Mouse (Mus musculus) heart, embryonic 14.5 days (tissue): Measurements from ENCODE around the gene Dclre1a. TPM values are rescaled to one million over a fixed set of nuclear protein-coding genes. Genes with fewer than 3 reads are reported as not detected.

Experiments
- ATAC-seq: fragments of 200-750 bp; cut with Nextera tagmentation; 2 replicates; pipeline ENCODE4 v1.8.0; 2017; ENCODE audit warnings: low read depth, moderate TSS enrichment; ENCODE audit not compliant: insufficient number of reproducible peaks, insufficient read depth, low FRiP score
- H3K27ac ChIP-seq, 2 experiments: fragments of 200-500 bp in 1 of 2; fragments of 300-500 bp in 1 of 2; sonication (generic) in 1 of 2; replicated peaks in 1 of 2; 2 replicates each; pipeline ENCODE4 v1.5.1; 2012 to 2014; ENCODE audit warnings: low read depth in 2 of 2, low read length in 2 of 2, control low read depth in 1 of 2, mild to moderate bottlenecking in 1 of 2, mixed read lengths in 1 of 2; ENCODE audit not compliant: control insufficient read depth in 1 of 2, insufficient read depth in 1 of 2
- H3K27me3 ChIP-seq: fragments of 300-500 bp; sonication (generic); 2 replicates; pipeline ENCODE4 v1.6.1; 2014; ENCODE audit warnings: mild to moderate bottlenecking, low read length, control low read depth; ENCODE audit not compliant: control insufficient read depth, insufficient read depth
- H3K36me3 ChIP-seq: fragments of 300-500 bp; sonication (generic); 2 replicates; pipeline ENCODE4 v1.6.1; 2014; ENCODE audit warnings: mild to moderate bottlenecking, control low read depth, low read length, mixed read lengths; ENCODE audit not compliant: control insufficient read depth, insufficient read depth
- H3K4me1 ChIP-seq, 2 experiments: fragments of 200-500 bp in 1 of 2; fragments of 300-500 bp in 1 of 2; sonication (generic) in 1 of 2; 2 replicates each; pipeline ENCODE4 v1.6.1; 2012 to 2014; ENCODE audit warnings: low read length in 2 of 2, control low read depth in 1 of 2, mixed read lengths in 1 of 2; ENCODE audit not compliant: control insufficient read depth in 2 of 2, insufficient read depth in 2 of 2
- H3K4me2 ChIP-seq: fragments of 300-500 bp; sonication (generic); 2 replicates; pipeline ENCODE4 v1.6.1; 2014; ENCODE audit warnings: mild to moderate bottlenecking, low read length
- H3K4me3 ChIP-seq, 2 experiments: fragments of 200-500 bp in 1 of 2; fragments of 300-500 bp in 1 of 2; sonication (generic) in 1 of 2; 2 replicates each; pipeline ENCODE4 v1.5.1; 2012 to 2014; ENCODE audit warnings: low read length in 2 of 2, mild to moderate bottlenecking in 2 of 2, control low read depth in 1 of 2, low read depth in 1 of 2, moderate library complexity in 1 of 2; ENCODE audit not compliant: control insufficient read depth in 1 of 2, insufficient read depth in 1 of 2
- H3K9ac ChIP-seq: fragments of 300-500 bp; sonication (generic); 2 replicates; pipeline ENCODE4 v1.6.1; 2014; ENCODE audit warnings: mild to moderate bottlenecking, low read length
- H3K9me3 ChIP-seq: fragments of 300-500 bp; sonication (generic); 2 replicates; pipeline ENCODE4 v1.6.1; 2016; ENCODE audit warnings: low read length, control low read depth; ENCODE audit not compliant: control insufficient read depth
- WGBS: fragments of 180-500 bp; shearing (Covaris S2); extraction: QIAGEN DNeasy Blood & Tissue Kit; methylation state at CpG from one replicate; pipeline ENCODE4 v1.1.7; 2014; 5-methylcytosine and 5-hydroxymethylcytosine counted together
- polyA plus RNA-seq: library from polyadenylated mRNA; unstranded; fragments of >200 nt; fragmentation: Nextera tagmentation; extraction: Ambion mirVana; gene quantifications from 2 replicates; pipeline ENCODE4 v1.2.1, GENCODE M21; 2014

Gene Dclre1a
- polyA plus RNA-seq: 12.4 and 15.8 TPM in 2 replicates

DNA sequence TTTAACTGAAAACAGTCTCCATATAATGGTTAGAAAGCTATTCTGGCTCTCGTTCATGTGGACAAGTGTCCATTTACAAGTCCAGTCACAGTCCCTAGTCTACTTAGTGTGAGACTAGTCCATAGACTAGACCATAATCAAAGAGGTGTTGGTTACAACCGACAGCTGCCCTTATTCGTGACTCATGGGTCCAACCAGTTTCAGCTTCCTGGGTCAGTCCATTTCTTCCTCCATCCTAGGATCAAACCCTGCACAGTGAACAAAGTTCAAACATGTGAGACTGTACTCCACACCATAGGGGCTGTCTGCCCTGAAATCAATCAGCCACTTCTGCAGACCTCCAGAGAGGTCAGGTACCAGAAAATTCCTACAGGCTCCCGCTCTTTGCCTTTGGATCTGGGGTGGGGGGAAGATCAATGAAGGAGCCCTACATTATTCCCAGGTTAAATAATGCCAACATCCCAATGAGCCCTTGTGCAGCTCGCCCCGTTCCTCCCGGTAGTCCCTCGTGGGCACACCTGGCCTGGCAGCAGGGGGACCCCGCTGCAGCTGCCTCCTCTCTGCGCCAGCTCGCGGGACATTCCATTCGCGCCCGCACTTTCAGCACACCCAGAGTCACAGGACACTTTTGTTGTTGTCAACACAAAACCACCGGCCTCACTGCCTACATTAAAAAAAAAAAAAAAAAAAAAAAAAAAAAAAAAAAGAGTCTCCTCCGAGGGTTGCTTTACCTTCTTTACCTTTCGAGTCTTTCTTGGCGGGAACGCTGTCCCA lies at the start of gene Dclre1a:
TSS of gene Dclre1a (minus strand) at position 767 of the 774 bp plus-strand sequence.
- Histone ChIP-seq H3K9me3 (no peaks in the 10 kb centered on the region), H3K9ac (peak within 1 kb of the TSS; percentile 94), H3K27me3 (no peaks in the 10 kb centered on the region), H3K27ac (peak within 1 kb of the TSS; percentile 97 to 98), H3K4me1 (peaks cover 6 to 19% of the 10 kb centered on the region in 2 experiments), H3K36me3 (peaks cover 41% of the 10 kb centered on the region), H3K4me2 (peak within 1 kb of the TSS; percentile 89), H3K4me3 (peak within 1 kb of the TSS; percentile 66 to 83)
- ATAC-seq: peak; percentile 28; the same call in 1 of the 2 replicates
- WGBS: 9% methylated on average over 20 of the region's 20 CpGs

DNA sequence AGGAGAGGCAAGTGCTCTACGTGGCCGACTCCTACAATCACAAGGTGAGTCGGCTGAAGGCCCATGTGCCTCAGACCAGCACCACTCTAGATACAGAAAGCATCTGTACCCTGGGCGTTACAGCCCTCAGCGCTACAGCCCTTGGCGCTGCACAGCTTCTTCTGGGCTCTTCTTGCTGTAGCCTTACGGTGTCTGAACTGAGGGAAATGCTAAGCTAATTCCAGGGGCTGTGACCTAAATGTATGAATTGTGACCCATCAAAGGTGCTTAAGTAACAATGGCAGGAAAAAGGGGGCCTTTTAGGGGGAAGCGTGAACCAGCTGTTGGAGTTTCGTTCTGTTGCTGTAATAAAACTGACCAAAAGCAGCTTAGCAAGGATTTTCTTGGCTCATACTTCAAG lies 44.5 kb upstream of the Dclre1a start:
- no peak overlapping the region for H3K9ac ChIP-seq
- no peaks in the 10 kb centered on the region for H3K27me3 ChIP-seq
- peaks cover 96% of the 10 kb centered on the region for H3K36me3 ChIP-seq
- H3K4me3 ChIP-seq: no peak overlapping the region
- no peak for ATAC-seq
- no peaks in the 10 kb centered on the region for H3K9me3 ChIP-seq
- H3K4me1 ChIP-seq: peaks cover 9 to 15% of the 10 kb centered on the region in 2 experiments
- WGBS: 90% methylated on average over 9 of the region's 9 CpGs
- H3K27ac ChIP-seq: no peak overlapping the region
- no peak overlapping the region for H3K4me2 ChIP-seq

DNA sequence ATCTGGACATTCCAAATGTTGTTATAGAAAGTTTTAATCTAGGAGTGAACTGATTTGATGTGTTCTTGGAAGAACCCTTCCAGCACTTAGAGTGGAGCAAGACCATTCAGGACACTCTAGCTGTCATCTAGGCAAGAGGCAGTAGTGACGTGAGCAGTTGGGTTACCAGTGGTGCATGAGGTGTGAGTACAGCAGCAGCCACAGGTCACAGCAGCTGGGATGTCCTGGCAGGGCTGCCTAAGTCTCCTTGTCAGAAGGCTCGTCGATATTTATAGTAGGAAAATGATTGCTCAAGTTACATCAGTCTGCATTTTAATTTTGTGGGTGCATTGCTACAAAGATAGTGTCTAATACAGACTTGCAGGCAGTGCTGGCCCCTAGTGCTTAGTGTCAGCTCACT lies 42.2 kb upstream of the Dclre1a start:
- no peak overlapping the region for H3K4me3 ChIP-seq
- H3K27ac ChIP-seq: no peak overlapping the region
- H3K4me2 ChIP-seq: no peak overlapping the region
- H3K9ac ChIP-seq: no peak overlapping the region
- no peaks in the 10 kb centered on the region for H3K27me3 ChIP-seq
- no peak for ATAC-seq
- no peaks in the 10 kb centered on the region for H3K9me3 ChIP-seq
- H3K4me1 ChIP-seq: peaks cover 9 to 15% of the 10 kb centered on the region in 2 experiments
- peaks cover 84% of the 10 kb centered on the region for H3K36me3 ChIP-seq
- whole genome bisulfite sequencing: 87% methylated on average over 3 of the region's 3 CpGs

DNA sequence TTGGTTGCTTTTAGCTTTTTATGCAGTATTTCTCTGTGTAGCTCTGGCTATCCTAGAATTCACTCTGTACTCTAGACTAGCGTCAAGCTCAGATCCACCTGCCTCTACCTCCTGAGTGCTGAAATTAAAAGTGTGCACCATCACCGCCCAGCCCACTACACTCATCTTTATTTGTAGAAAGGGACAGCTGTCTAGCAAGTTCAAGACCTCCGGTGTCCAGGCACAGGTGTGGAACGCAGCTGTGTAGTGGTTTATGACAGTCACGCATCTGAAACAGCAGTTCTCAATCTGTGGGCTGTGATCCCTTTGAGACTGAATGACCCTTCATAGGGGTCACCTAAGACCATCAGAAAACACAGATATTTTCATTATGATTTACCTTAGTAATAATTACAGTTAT lies 41.4 kb upstream of the Dclre1a start:
- Histone ChIP-seq H3K9ac (no peak overlapping the region), H3K27ac (no peak overlapping the region), H3K27me3 (no peaks in the 10 kb centered on the region), H3K4me3 (no peak overlapping the region), H3K4me1 (peaks cover 9 to 15% of the 10 kb centered on the region in 2 experiments), H3K4me2 (no peak overlapping the region), H3K36me3 (peaks cover 76% of the 10 kb centered on the region), H3K9me3 (no peaks in the 10 kb centered on the region)
- no peak for ATAC-seq
- WGBS: 94% methylated on average over 5 of the region's 5 CpGs

DNA sequence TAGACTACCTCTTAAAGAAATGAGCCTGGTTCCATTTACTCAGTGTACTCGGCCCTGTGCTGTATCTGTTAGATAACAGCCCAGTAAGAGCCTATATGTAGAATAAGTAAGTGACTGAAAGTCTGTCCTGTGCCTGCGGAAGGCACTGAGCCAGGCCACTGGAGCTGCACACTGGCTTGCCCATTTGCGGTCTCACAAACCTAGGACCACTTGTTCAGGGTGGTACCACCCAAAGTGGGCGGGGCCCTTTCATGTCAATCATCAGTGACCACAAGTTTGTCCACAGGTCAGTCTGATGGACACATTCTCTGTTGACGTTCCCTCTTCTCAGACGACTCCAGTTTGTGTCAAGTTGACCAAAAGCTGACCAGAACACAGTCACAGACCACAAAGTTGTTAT lies 41.0 kb upstream of the Dclre1a start:
- Histone ChIP-seq H3K9ac (no peak overlapping the region), H3K4me1 (peaks cover 9 to 15% of the 10 kb centered on the region in 2 experiments), H3K36me3 (peaks cover 74% of the 10 kb centered on the region), H3K9me3 (no peaks in the 10 kb centered on the region), H3K27me3 (no peaks in the 10 kb centered on the region), H3K4me3 (no peak overlapping the region), H3K27ac (peak overlapping the region in 1 of 2 experiments; percentile 75; a peak in 2 of 4 replicates), H3K4me2 (no peak overlapping the region)
- ATAC-seq: no peak
- 64% methylated on average over 6 of the region's 6 CpGs for WGBS

DNA sequence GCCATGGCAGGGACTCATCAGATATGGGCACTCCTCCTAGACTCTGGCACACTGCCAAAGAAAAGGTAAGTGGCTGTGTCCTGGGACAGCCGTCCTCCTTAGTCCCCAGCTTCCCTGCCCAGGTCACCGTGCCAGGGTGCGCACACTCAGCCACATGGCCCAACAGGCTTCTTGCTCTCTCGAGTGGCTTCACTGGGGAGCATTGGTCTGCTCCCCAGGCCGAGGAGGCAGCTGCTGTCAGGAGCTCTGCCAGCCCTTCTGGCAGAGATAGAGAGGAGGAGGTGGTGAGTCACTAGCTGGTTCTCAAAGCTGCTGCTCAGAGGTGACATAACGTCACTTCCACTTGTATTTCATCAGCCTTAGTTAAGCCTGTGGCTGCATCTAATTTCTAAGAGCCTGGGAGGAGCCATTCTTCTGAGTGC lies 40.2 kb upstream of the Dclre1a start:
- no peak overlapping the region for H3K9ac ChIP-seq
- peaks cover 9 to 15% of the 10 kb centered on the region in 2 experiments for H3K4me1 ChIP-seq
- WGBS: 21% methylated on average over 6 of the region's 6 CpGs
- peaks cover 66% of the 10 kb centered on the region for H3K36me3 ChIP-seq
- H3K27ac ChIP-seq: peak overlapping the region; percentile 54 to 75
- no peaks in the 10 kb centered on the region for H3K27me3 ChIP-seq
- H3K9me3 ChIP-seq: no peaks in the 10 kb centered on the region
- no peak overlapping the region for H3K4me2 ChIP-seq
- peak; percentile 65 for ATAC-seq
- no peak overlapping the region for H3K4me3 ChIP-seq

DNA sequence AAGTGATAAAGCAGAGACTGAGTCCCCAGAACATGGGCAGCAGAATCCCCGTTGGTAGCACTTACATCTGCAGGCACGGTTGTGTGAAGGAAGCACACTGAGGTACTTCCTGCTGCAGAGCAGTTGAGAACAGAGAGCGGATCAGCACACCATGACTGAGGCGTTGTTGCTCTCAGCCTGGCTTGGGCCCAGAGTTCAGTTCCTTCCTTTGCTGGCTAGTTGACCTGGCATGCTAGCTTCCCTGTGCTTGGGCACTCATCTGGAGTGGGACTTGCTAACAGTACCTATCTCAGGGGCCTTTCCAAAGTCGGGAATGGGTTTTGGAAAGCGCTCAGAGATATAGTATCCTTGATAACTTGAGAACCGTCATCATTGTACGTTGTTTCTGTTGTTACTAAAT lies 38.3 kb upstream of the Dclre1a start:
- Histone ChIP-seq H3K4me1 (peaks cover 9 to 15% of the 10 kb centered on the region in 2 experiments), H3K4me3 (no peak overlapping the region), H3K9ac (no peak overlapping the region), H3K27me3 (no peaks in the 10 kb centered on the region), H3K4me2 (no peak overlapping the region), H3K27ac (no peak overlapping the region), H3K36me3 (peaks cover 61% of the 10 kb centered on the region), H3K9me3 (no peaks in the 10 kb centered on the region)
- no peak for ATAC-seq
- WGBS: 82% methylated on average over 8 of the region's 8 CpGs
